Mouse (Mus musculus) lung, embryonic 16.5 days (tissue): ENCODE data around the gene Hist2h3c2. TPM values are rescaled to one million over a fixed set of nuclear protein-coding genes. Genes with fewer than 3 reads are reported as not detected.

Experiments
- ATAC-seq: fragments of 200-750 bp; cut with Nextera tagmentation; 2 replicates; pipeline ENCODE4 v1.8.0; 2017; ENCODE audit warnings: low read depth, mild to moderate bottlenecking, moderate library complexity
- H3K27ac ChIP-seq: fragments of 300-500 bp; sonication (generic); 2 replicates; pipeline ENCODE4 v1.5.1; 2014; ENCODE audit warnings: mild to moderate bottlenecking, control low read depth, low read length
- H3K27me3 ChIP-seq: fragments of 300-500 bp; sonication (generic); 2 replicates; pipeline ENCODE4 v1.6.1; 2014; ENCODE audit warnings: low read depth, low read length, mixed read lengths; ENCODE audit not compliant: control insufficient read depth, insufficient read depth
- H3K36me3 ChIP-seq: fragments of 300-500 bp; sonication (generic); 2 replicates; pipeline ENCODE4 v1.6.1; 2014; ENCODE audit warnings: low read length; ENCODE audit not compliant: control insufficient read depth, insufficient read depth
- H3K4me1 ChIP-seq: fragments of 300-500 bp; sonication (generic); replicated peaks from 2 replicates; pipeline ENCODE4 v1.6.1; 2014; ENCODE audit warnings: low read length, mixed read lengths; ENCODE audit not compliant: control insufficient read depth, insufficient read depth
- H3K4me2 ChIP-seq: fragments of 300-500 bp; sonication (generic); 2 replicates; pipeline ENCODE4 v1.6.1; 2014; ENCODE audit warnings: low read depth, low read length, control low read depth
- H3K4me3 ChIP-seq: fragments of 300-500 bp; sonication (generic); 2 replicates; pipeline ENCODE4 v1.5.1; 2014; ENCODE audit warnings: mild to moderate bottlenecking, low read length, control low read depth
- H3K9ac ChIP-seq: fragments of 300-500 bp; sonication (generic); 2 replicates; pipeline ENCODE4 v1.6.1; 2014; ENCODE audit warnings: low read length, control low read depth
- H3K9me3 ChIP-seq: fragments of 300-500 bp; sonication (generic); 2 replicates; pipeline ENCODE4 v1.6.1; 2016; ENCODE audit warnings: low read length; ENCODE audit not compliant: control insufficient read depth
- whole genome bisulfite sequencing: fragments of 180-500 bp; shearing (Covaris S2); extraction: QIAGEN DNeasy Blood & Tissue Kit; methylation state at CpG from one replicate; pipeline ENCODE4 v1.1.7; 2014; 5-methylcytosine and 5-hydroxymethylcytosine counted together
- polyA plus RNA-seq: library from polyadenylated mRNA; unstranded; fragments of >200 nt; fragmentation: Nextera tagmentation; extraction: Ambion mirVana; gene quantifications from 2 replicates; pipeline ENCODE4 v1.2.1, GENCODE M21; 2015

Hist2h3c2 gene
- polyA plus RNA-seq, 1 experiment from 2014 or later = 3.6 TPM

GRCm38 (mm10) chr3:96261623-96262022, 22.7 kb upstream of the Hist2h3c2 start:
- peak overlapping the region; percentile 63 for H3K4me3 ChIP-seq
- no peaks in the 10 kb centered on the region for H3K27me3 ChIP-seq
- peak overlapping the region; percentile 97 for H3K27ac ChIP-seq
- ATAC-seq = no peak
- peaks cover 12% of the 10 kb centered on the region for H3K4me1 ChIP-seq
- 51% methylated on average over 3 of the region's 3 CpGs for WGBS
- peak overlapping the region; percentile 84 for H3K4me2 ChIP-seq
- H3K9me3 ChIP-seq = no peaks in the 10 kb centered on the region
- H3K9ac ChIP-seq = peak overlapping the region; percentile 82
- H3K36me3 ChIP-seq = no peaks in the 10 kb centered on the region

- Histone ChIP-seq H3K9ac (no peak overlapping the region), H3K4me1 (peaks cover 12% of the 10 kb centered on the region), H3K4me2 (no peak overlapping the region), H3K36me3 (no peaks in the 10 kb centered on the region), H3K9me3 (no peaks in the 10 kb centered on the region), H3K27ac (no peak overlapping the region), H3K4me3 (no peak overlapping the region), H3K27me3 (peaks cover 4% of the 10 kb centered on the region; the same call in 1 of the 2 replicates)
- WGBS = 90% methylated on average over 5 of the region's 5 CpGs
- ATAC-seq = no peak
These were observed 21.3 kb upstream of the Hist2h3c2 start for GRCm38 (mm10) chr3:96260220-96260619.

- Histone ChIP-seq H3K4me3 (no peak overlapping the region), H3K36me3 (no peaks in the 10 kb centered on the region), H3K9ac (no peak overlapping the region), H3K4me2 (no peak overlapping the region), H3K27me3 (peaks cover 20% of the 10 kb centered on the region), H3K4me1 (peaks cover 7% of the 10 kb centered on the region), H3K27ac (no peak overlapping the region), H3K9me3 (no peaks in the 10 kb centered on the region)
- 50% methylated on average over 3 of the region's 3 CpGs for WGBS
- no peak for ATAC-seq
These were observed 18.3 kb upstream of the Hist2h3c2 start for GRCm38 (mm10) chr3:96257190-96257589.

- Histone ChIP-seq H3K4me2 (no peak overlapping the region), H3K4me3 (no peak overlapping the region)
- WGBS = 53% methylated on average over 5 of the region's 5 CpGs
These were observed 17.1 kb upstream of the Hist2h3c2 start for GRCm38 (mm10) chr3:96255926-96256593.

GRCm38 (mm10) chr3:96254683-96255355, 15.9 kb upstream of the Hist2h3c2 start:
- Histone ChIP-seq H3K4me3 (no peak overlapping the region), H3K27ac (no peak overlapping the region), H3K4me1 (0 out of 2 replicates have a peak, but pooled peaks cover 2% of the 10 kb centered on the region), H3K4me2 (no peak overlapping the region), H3K9me3 (no peaks in the 10 kb centered on the region), H3K36me3 (no peaks in the 10 kb centered on the region), H3K9ac (no peak overlapping the region), H3K27me3 (peaks cover 20% of the 10 kb centered on the region)
- WGBS = 38% methylated on average over 10 of the region's 10 CpGs
- ATAC-seq = no peak

More at GRCm38 (mm10) chr3:96255926-96256593, 17.1 kb upstream of the Hist2h3c2 start:
- H3K9ac ChIP-seq = no peak overlapping the region
- H3K4me1 ChIP-seq = 0 out of 2 replicates have a peak, but pooled peaks cover 2% of the 10 kb centered on the region
- 0 out of 2 replicates have a peak overlapping the region, but pooled peaks have one; percentile 31 for H3K27ac ChIP-seq
- H3K9me3 ChIP-seq = no peaks in the 10 kb centered on the region
- no peaks in the 10 kb centered on the region for H3K36me3 ChIP-seq
- H3K27me3 ChIP-seq = peaks cover 20% of the 10 kb centered on the region
- ATAC-seq = no peak

- no peak for ATAC-seq
- H3K27ac ChIP-seq = no peak overlapping the region
- 79% methylated on average over 3 of the region's 3 CpGs for WGBS
These were observed 12.9 kb upstream of the Hist2h3c2 start for GRCm38 (mm10) chr3:96251787-96252186.

GRCm38 (mm10) chr3:96250890-96251289, 12.0 kb upstream of the Hist2h3c2 start:
- H3K27ac ChIP-seq = no peak overlapping the region
- peaks cover 14% of the 10 kb centered on the region for H3K4me1 ChIP-seq
- no peak for ATAC-seq
- no peak overlapping the region for H3K4me3 ChIP-seq
- WGBS = 62% methylated on average over 3 of the region's 3 CpGs
- H3K9ac ChIP-seq = no peak overlapping the region
- H3K9me3 ChIP-seq = no peaks in the 10 kb centered on the region
- H3K27me3 ChIP-seq = peaks cover 20% of the 10 kb centered on the region
- no peaks in the 10 kb centered on the region for H3K36me3 ChIP-seq
- H3K4me2 ChIP-seq = no peak overlapping the region

More at GRCm38 (mm10) chr3:96251787-96252186, 12.9 kb upstream of the Hist2h3c2 start:
- Histone ChIP-seq H3K36me3 (no peaks in the 10 kb centered on the region), H3K4me2 (no peak overlapping the region), H3K27me3 (peaks cover 20% of the 10 kb centered on the region), H3K9ac (no peak overlapping the region), H3K9me3 (no peaks in the 10 kb centered on the region), H3K4me1 (peaks cover 14% of the 10 kb centered on the region), H3K4me3 (no peak overlapping the region)

GRCm38 (mm10) chr3:96249034-96249345, 10.1 kb upstream of the Hist2h3c2 start:
- Histone ChIP-seq H3K4me3 (peak overlapping the region; percentile 53), H3K27ac (no peak overlapping the region)
- 46% methylated on average over 4 of the region's 4 CpGs for WGBS

GRCm38 (mm10) chr3:96248141-96249033, 9.5 kb upstream of the Hist2h3c2 start:
- no peaks in the 10 kb centered on the region for H3K9me3 ChIP-seq
- H3K4me1 ChIP-seq = peaks cover 19% of the 10 kb centered on the region
- no peaks in the 10 kb centered on the region for H3K36me3 ChIP-seq
- WGBS = 31% methylated on average over 6 of the region's 6 CpGs
- no peak overlapping the region for H3K27ac ChIP-seq
- peak overlapping the region; percentile 46 for H3K4me2 ChIP-seq
- ATAC-seq = no peak
- peaks cover 6% of the 10 kb centered on the region; the same call in 1 of the 2 replicates for H3K27me3 ChIP-seq
- H3K9ac ChIP-seq = peak overlapping the region; percentile 68
- H3K4me3 ChIP-seq = peak overlapping the region; percentile 53

More at GRCm38 (mm10) chr3:96249034-96249345, 10.1 kb upstream of the Hist2h3c2 start:
- Histone ChIP-seq H3K9me3 (no peaks in the 10 kb centered on the region), H3K4me1 (peaks cover 17% of the 10 kb centered on the region), H3K27me3 (peaks cover 9% of the 10 kb centered on the region; the same call in 1 of the 2 replicates), H3K4me2 (peak overlapping the region; percentile 46), H3K36me3 (no peaks in the 10 kb centered on the region), H3K9ac (peak overlapping the region; percentile 37)
- no peak for ATAC-seq
